Mouse (Mus musculus): Measurements from ENCODE around the gene Bcas3. TPM values are rescaled to one million over a fixed set of nuclear protein-coding genes. Genes with fewer than 3 reads are reported as not detected.

Gene Bcas3
- total and polyA plus RNA-seq, 3 experiments: 20.1 to 61.0 (median 41.3) TPM

DNA sequence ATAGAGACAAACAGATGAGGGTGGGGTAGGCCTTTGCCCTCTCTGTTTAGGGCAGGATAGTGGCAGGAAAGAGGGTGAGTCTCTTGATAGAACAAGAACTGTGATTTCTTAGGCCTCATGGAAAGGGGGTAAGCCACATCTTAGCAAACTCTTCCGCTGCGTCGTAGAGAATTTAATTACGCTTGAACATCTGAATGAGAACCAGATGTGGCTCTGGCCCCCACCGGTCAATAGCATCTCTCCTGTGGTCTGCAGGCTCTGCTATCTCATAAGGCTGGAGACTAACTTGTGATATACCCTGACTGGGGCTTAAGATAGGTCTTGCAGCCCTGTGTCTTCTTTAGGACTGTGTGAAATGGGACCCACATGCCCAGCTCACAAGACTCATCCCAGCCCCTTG lies 463.5 kb downstream of the Bcas3 start:
- Histone ChIP-seq H3K4me3 (ENCODE audit: low read depth, low read length) (no peak overlapping the region), H3K9me3 (replicated peaks) (no peaks in the 10 kb centered on the region), H3K36me3 (replicated peaks) (no peaks in the 10 kb centered on the region), H3K27me3 (ENCODE audit: insufficient read depth, low read length) (peaks cover 13% of the 10 kb centered on the region), H3K4me1 (ENCODE audit: insufficient read depth, low read depth, low read length) (no peaks in the 10 kb centered on the region)
- TF ChIP-seq GATA2 (IDR thresholded peaks at IDR 0.05; ENCODE audit: borderline replicate concordance, low read depth, low read length) (no peak), GATA1 (IDR thresholded peaks at IDR 0.05; ENCODE audit: borderline replicate concordance, low read length) (no peak), TAL1 (conservative IDR thresholded peaks at IDR 0.05; ENCODE audit: low read depth, low read length) (no peak), CTCF (IDR thresholded peaks at IDR 0.05; ENCODE audit: low read depth, low read length) (no peak), POLR2AphosphoS5 (IDR thresholded peaks at IDR 0.05; ENCODE audit: insufficient replicate concordance, low read depth, low read length) (no peak)
- ATAC-seq (ENCODE audit: extremely low read depth, insufficient number of reproducible peaks, low FRiP score, poor library complexity, severe bottlenecking) (no peak), DNase-seq (ENCODE audit: low spot score) (no peak)

DNA sequence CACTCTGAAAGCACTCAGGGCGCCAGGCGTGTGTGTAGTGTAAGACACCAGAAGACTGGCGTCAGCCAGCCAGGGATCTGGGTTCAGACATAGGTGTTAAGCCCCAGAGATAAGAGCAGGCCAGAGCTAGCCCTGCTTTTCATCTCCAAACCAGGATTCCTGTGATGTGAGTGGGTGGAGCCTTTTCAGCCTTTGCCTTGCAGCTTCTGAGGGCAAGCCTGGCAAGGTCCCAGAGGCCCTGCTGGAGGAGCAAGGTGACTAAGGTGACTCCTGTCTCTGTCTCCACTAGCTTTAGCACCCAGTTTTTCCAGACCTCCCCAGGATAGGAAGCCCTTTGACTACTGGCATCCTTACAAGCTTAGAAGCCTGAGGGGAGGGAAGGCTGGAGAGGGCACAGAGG lies 465.4 kb downstream of the Bcas3 start:
- H3K27me3 ChIP-seq (ENCODE audit: insufficient read depth, low read length): peaks cover 19% of the 10 kb centered on the region
- 0 out of 2 replicates have a peak, but pooled peaks cover 2% of the 10 kb centered on the region for H3K4me1 ChIP-seq (ENCODE audit: insufficient read depth, low read depth, low read length)
- DNase-seq (ENCODE audit: low spot score): no peak
- no peaks in the 10 kb centered on the region for H3K36me3 ChIP-seq (replicated peaks)
- TF ChIP-seq GATA2 (IDR thresholded peaks at IDR 0.05; ENCODE audit: borderline replicate concordance, low read depth, low read length): no peak
- no peak for TF ChIP-seq TAL1 (conservative IDR thresholded peaks at IDR 0.05; ENCODE audit: low read depth, low read length)
- TF ChIP-seq POLR2AphosphoS5 (IDR thresholded peaks at IDR 0.05; ENCODE audit: insufficient replicate concordance, low read depth, low read length): no peak
- no peak for TF ChIP-seq GATA1 (IDR thresholded peaks at IDR 0.05; ENCODE audit: borderline replicate concordance, low read length)
- TF ChIP-seq CTCF (IDR thresholded peaks at IDR 0.05; ENCODE audit: low read depth, low read length): no peak
- no peaks in the 10 kb centered on the region for H3K9me3 ChIP-seq (replicated peaks)
- H3K4me3 ChIP-seq (ENCODE audit: low read depth, low read length): no peak overlapping the region
- ATAC-seq (ENCODE audit: extremely low read depth, insufficient number of reproducible peaks, low FRiP score, poor library complexity, severe bottlenecking): no peak

DNA sequence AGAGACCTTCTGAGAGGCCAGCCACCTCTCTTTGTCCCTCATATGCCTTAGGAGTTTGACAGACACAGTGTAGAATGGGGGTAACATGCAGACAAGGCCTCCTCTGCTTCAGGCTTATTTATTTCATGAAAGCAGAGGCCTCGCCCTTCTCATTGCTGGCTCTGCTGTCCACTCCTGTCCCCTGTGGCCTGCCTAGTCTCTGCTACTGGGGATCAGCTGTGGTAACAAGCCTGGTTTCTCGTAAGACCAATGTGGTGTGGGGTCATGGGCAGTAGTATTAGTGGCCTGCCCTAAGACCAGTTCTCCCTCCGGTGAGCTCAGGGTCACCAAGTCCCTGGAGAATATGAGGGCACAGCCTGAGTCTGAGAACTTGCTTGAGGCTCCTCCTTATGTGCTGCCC lies 468.0 kb downstream of the Bcas3 start:
- ATAC-seq (ENCODE audit: extremely low read depth, insufficient number of reproducible peaks, low FRiP score, poor library complexity, severe bottlenecking): no peak
- no peak for DNase-seq (ENCODE audit: low spot score)
- Histone ChIP-seq H3K27me3 (ENCODE audit: insufficient read depth, low read length) (peaks cover 39% of the 10 kb centered on the region), H3K36me3 (replicated peaks) (no peaks in the 10 kb centered on the region), H3K4me3 (ENCODE audit: low read depth, low read length) (no peak overlapping the region), H3K4me1 (ENCODE audit: insufficient read depth, low read depth, low read length) (0 out of 2 replicates have a peak, but pooled peaks cover 2% of the 10 kb centered on the region), H3K9me3 (replicated peaks) (no peaks in the 10 kb centered on the region)
- TF ChIP-seq CTCF (IDR thresholded peaks at IDR 0.05; ENCODE audit: low read depth, low read length) (no peak), POLR2AphosphoS5 (IDR thresholded peaks at IDR 0.05; ENCODE audit: insufficient replicate concordance, low read depth, low read length) (no peak), TAL1 (conservative IDR thresholded peaks at IDR 0.05; ENCODE audit: low read depth, low read length) (no peak), GATA1 (IDR thresholded peaks at IDR 0.05; ENCODE audit: borderline replicate concordance, low read length) (no peak), GATA2 (IDR thresholded peaks at IDR 0.05; ENCODE audit: borderline replicate concordance, low read depth, low read length) (no peak)

DNA sequence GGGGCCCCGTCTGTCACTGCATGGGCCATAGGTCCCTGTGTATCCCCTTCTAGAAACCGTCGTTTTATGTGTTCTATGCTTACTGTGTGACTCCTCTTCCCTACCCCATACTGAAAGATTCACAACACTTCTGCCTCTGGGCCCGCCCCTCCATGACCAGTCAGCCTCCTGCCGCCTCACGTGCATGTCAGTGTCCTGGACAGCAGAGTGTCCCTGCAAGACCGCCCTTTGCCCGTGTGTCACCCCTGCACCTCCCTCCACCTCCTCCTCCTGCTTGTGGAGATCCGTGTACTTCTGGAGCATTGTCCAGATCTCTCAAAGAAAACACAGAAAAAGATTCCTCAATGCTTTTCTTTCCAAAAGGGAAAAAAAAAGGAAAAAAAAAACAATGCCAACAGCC lies 468.7 kb downstream of the Bcas3 start:
- 0 out of 2 replicates have a peak, but pooled peaks cover 2% of the 10 kb centered on the region for H3K4me1 ChIP-seq (ENCODE audit: insufficient read depth, low read depth, low read length)

DNA sequence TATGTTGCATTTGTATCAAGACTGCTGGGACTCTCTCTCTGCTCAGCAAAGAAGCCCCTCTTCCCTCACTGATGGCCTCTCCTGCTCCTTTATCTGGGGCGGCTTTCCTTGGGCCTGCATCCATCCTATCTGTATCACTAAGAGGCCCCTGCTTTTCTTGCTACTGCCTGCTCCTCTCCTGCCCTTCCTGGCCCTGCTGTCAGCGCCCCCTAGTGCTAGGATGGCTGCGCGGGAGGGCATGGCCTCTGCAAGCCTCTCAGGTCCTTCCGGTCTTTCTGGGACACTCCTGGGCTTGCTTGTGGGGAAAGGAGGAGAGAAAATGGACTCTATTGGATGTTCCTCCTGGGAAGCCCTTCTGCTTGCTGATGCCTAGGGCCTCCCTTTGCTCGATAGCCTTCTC lies 470.2 kb downstream of the Bcas3 start:
- no peak overlapping the region for H3K4me3 ChIP-seq (ENCODE audit: low read depth, low read length)
- H3K27me3 ChIP-seq (ENCODE audit: insufficient read depth, low read length): peaks cover 49% of the 10 kb centered on the region
- DNase-seq (ENCODE audit: low spot score): peak; percentile 34
- H3K4me1 ChIP-seq (ENCODE audit: insufficient read depth, low read depth, low read length): peaks cover 9% of the 10 kb centered on the region; the same call in 1 of the 2 replicates
- no peaks in the 10 kb centered on the region for H3K9me3 ChIP-seq (replicated peaks)
- TF ChIP-seq TAL1 (conservative IDR thresholded peaks at IDR 0.05; ENCODE audit: low read depth, low read length): no peak
- TF ChIP-seq POLR2AphosphoS5 (IDR thresholded peaks at IDR 0.05; ENCODE audit: insufficient replicate concordance, low read depth, low read length): no peak
- peak; percentile 49 for TF ChIP-seq CTCF (IDR thresholded peaks at IDR 0.05; ENCODE audit: low read depth, low read length)
- TF ChIP-seq GATA2 (IDR thresholded peaks at IDR 0.05; ENCODE audit: borderline replicate concordance, low read depth, low read length): no peak
- no peak for ATAC-seq (ENCODE audit: extremely low read depth, insufficient number of reproducible peaks, low FRiP score, poor library complexity, severe bottlenecking)
- no peaks in the 10 kb centered on the region for H3K36me3 ChIP-seq (replicated peaks)

More for the DNA sequence above, 468.7 kb downstream of the Bcas3 start:
- H3K27me3 ChIP-seq (ENCODE audit: insufficient read depth, low read length): peaks cover 44% of the 10 kb centered on the region
- no peak for TF ChIP-seq GATA1 (IDR thresholded peaks at IDR 0.05; ENCODE audit: borderline replicate concordance, low read length)
- no peak for TF ChIP-seq GATA2 (IDR thresholded peaks at IDR 0.05; ENCODE audit: borderline replicate concordance, low read depth, low read length)
- no peak for TF ChIP-seq POLR2AphosphoS5 (IDR thresholded peaks at IDR 0.05; ENCODE audit: insufficient replicate concordance, low read depth, low read length)
- TF ChIP-seq TAL1 (conservative IDR thresholded peaks at IDR 0.05; ENCODE audit: low read depth, low read length): no peak
- TF ChIP-seq CTCF (IDR thresholded peaks at IDR 0.05; ENCODE audit: low read depth, low read length): no peak
- no peak overlapping the region for H3K4me3 ChIP-seq (ENCODE audit: low read depth, low read length)
- H3K9me3 ChIP-seq (replicated peaks): no peaks in the 10 kb centered on the region
- DNase-seq (ENCODE audit: low spot score) (no peak), ATAC-seq (ENCODE audit: extremely low read depth, insufficient number of reproducible peaks, low FRiP score, poor library complexity, severe bottlenecking) (no peak)
- no peaks in the 10 kb centered on the region for H3K36me3 ChIP-seq (replicated peaks)

DNA sequence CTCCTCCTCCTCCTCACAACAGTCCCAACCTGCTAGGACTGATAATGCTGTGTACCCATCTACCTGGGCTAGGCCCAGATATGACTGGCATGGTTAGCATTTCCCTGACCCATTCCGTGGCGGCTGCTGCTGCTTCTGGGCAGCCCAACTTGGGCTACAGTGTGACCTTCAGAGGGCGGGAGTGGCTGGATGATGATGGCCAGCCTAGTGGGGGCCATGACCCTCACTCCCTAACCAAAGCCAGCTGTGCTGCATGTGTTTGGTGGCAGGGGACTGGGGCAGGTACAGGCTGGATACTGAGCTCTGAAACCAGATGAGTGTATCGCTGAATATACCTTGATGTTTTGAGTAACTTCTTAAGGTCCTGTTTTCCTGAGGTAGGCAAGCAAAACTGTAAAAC lies 470.8 kb downstream of the Bcas3 start:
- Histone ChIP-seq H3K9me3 (replicated peaks) (no peaks in the 10 kb centered on the region), H3K4me3 (ENCODE audit: low read depth, low read length) (no peak overlapping the region), H3K27me3 (ENCODE audit: insufficient read depth, low read length) (peaks cover 49% of the 10 kb centered on the region), H3K36me3 (replicated peaks) (no peaks in the 10 kb centered on the region), H3K4me1 (ENCODE audit: insufficient read depth, low read depth, low read length) (peaks cover 9% of the 10 kb centered on the region; the same call in 1 of the 2 replicates)
- TF ChIP-seq GATA1 (IDR thresholded peaks at IDR 0.05; ENCODE audit: borderline replicate concordance, low read length): no peak
- TF ChIP-seq TAL1 (conservative IDR thresholded peaks at IDR 0.05; ENCODE audit: low read depth, low read length): no peak
- TF ChIP-seq POLR2AphosphoS5 (IDR thresholded peaks at IDR 0.05; ENCODE audit: insufficient replicate concordance, low read depth, low read length): no peak
- TF ChIP-seq GATA2 (IDR thresholded peaks at IDR 0.05; ENCODE audit: borderline replicate concordance, low read depth, low read length): no peak
- no peak for TF ChIP-seq CTCF (IDR thresholded peaks at IDR 0.05; ENCODE audit: low read depth, low read length)
- ATAC-seq (ENCODE audit: extremely low read depth, insufficient number of reproducible peaks, low FRiP score, poor library complexity, severe bottlenecking) (no peak), DNase-seq (ENCODE audit: low spot score) (no peak)

All from G1E (cell line).